In the genomic region with DNA sequence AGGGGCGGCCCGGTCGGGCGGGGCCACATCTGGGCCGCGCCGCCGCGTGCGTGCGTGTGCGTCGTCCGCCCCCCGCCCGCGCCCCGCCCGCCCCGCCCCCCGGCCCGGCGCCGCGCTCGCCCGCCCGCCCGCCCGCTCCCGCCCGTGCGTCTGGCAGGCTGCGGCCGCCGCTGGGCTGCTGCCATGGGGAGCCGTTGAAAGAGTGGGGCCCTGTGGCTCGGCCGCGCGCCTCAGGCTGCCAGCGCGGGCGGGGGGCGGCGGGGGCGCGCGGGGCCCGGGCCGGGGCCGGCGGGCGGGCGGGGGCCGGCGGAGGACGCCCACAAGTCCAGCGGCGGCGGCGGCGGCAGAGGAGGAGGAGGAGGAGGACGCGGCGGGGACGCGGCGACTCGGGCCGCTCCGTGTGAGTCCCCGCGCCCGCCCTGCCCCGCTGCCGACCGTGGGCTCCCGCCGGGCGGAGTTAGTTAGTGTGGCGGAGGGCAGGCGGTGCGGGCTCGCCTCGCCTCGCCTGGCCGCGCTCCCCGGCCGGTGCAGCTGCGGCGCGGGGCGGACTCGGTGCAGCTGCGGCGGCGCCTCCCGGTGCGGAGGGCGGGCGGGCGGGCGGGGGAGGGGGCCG, we compare ENCODE assay signal across 7 mouse cellular contexts. TPM values are rescaled to one million over a fixed set of nuclear protein-coding genes. Genes with fewer than 3 reads are reported as not detected.
DNase-seq lines count a peak whose midpoint lies in the region; ATAC-seq and TF ChIP-seq lines count a peak whose summit lies in the region.

Zbtb18 (plus strand) TSS at position 156 of the 613 bp plus-strand sequence.

- peak; percentile 27 for DNase-seq in 3134 (ENCODE audit: extremely low read depth, insufficient read length, low spot score)
- DNase-seq in 3T3-L1 (ENCODE audit: low read depth, low spot score): peak; percentile 12
- peak; percentile 9 for DNase-seq in c-Kit-positive CD71-positive TER-119-positive erythroid progenitor cells, embryonic 14.5 days (ENCODE audit: low spot score)
- DNase-seq in heart, embryonic 10.5 days (ENCODE audit: low spot score): no peak
- DNase-seq in left cerebral cortex, adult 2 months (ENCODE audit: extremely low spot score in 1 of 2, low spot score in 2 of 2): peak in 1 of 2 experiments; percentile 25
- DNase-seq in right cerebral cortex, postnatal 10 days (ENCODE audit: low spot score in 2 of 2): no peak

- H3K36me3 ChIP-seq in heart, embryonic 10.5 days: peaks cover 4% of the 10 kb centered on the region
- no peaks in the 10 kb centered on the region for H3K36me3 ChIP-seq in midbrain, embryonic 16.5 days (ENCODE audit: control insufficient read depth, insufficient read depth, low read length)

- H3K4me2 ChIP-seq in midbrain, embryonic 16.5 days (ENCODE audit: low read length): peak within 1 kb of the TSS; percentile 97

- peak within 1 kb of the TSS; percentile 95 for H3K27ac ChIP-seq in heart, embryonic 10.5 days
- peak within 1 kb of the TSS; percentile 92 for H3K27ac ChIP-seq in left cerebral cortex, adult 2 months
- H3K27ac ChIP-seq in midbrain, embryonic 16.5 days (ENCODE audit: low read length): peak within 1 kb of the TSS; percentile 92

- peak; percentile 16 for ATAC-seq in midbrain, embryonic 16.5 days

- no peaks in the 10 kb centered on the region for H3K9me3 ChIP-seq in heart, embryonic 10.5 days
- no peaks in the 10 kb centered on the region for H3K9me3 ChIP-seq in midbrain, embryonic 16.5 days (replicated peaks; ENCODE audit: control insufficient read depth, low read length, poor library complexity, severe bottlenecking)

- TF ChIP-seq CTCF in left cerebral cortex, adult 2 months (IDR thresholded peaks at IDR 0.05): no peak

- H3K4me3 ChIP-seq in heart, embryonic 10.5 days: peak within 1 kb of the TSS; percentile 84
- peak within 1 kb of the TSS; percentile 83 for H3K4me3 ChIP-seq in left cerebral cortex, adult 2 months
- peak within 1 kb of the TSS; percentile 84 for H3K4me3 ChIP-seq in midbrain, embryonic 16.5 days (ENCODE audit: low read depth, low read length)

- peak within 1 kb of the TSS; percentile 73 for H3K9ac ChIP-seq in midbrain, embryonic 16.5 days (ENCODE audit: low read depth, low read length)

- peaks cover 32% of the 10 kb centered on the region for H3K4me1 ChIP-seq in heart, embryonic 10.5 days
- H3K4me1 ChIP-seq in midbrain, embryonic 16.5 days (ENCODE audit: control insufficient read depth, insufficient read depth, low read length): peaks cover 38% of the 10 kb centered on the region

- WGBS in heart, embryonic 10.5 days: under 1% methylated on average over 43 of the region's 106 CpGs
- WGBS in midbrain, embryonic 16.5 days: under 1% methylated on average over 34 of the region's 106 CpGs

- intact Hi-C loops in left cerebral cortex, adult 2 months (cut with DNase I): loop anchor here (5.0 to 10.0 kb wide), 4 partner anchors 185 to 565 kb away; partner anchors contain the start of gene Akt3

- H3K27me3 ChIP-seq in heart, embryonic 10.5 days (ENCODE audit: insufficient read depth, poor library complexity, severe bottlenecking): no peaks in the 10 kb centered on the region
- H3K27me3 ChIP-seq in midbrain, embryonic 16.5 days (ENCODE audit: control insufficient read depth, insufficient read depth, low read depth, low read length): no peaks in the 10 kb centered on the region

RNA-seq across cellular contexts. Expression of gene Zbtb18, which starts in this region (rescaled TPM):
- 1.2 and 1.6 TPM in 2 replicates for polyA plus RNA-seq in heart, embryonic 10.5 days (2016; fragmentation: Nextera tagmentation; extraction: Ambion mirVana)
- 100 to 1,000 TPM; 351 to 386 TPM for total RNA-seq in left cerebral cortex, adult 2 months (2021)
- 3.6 and 4.4 TPM in 2 replicates for polyA plus RNA-seq in midbrain, embryonic 16.5 days (2015; fragmentation: Nextera tagmentation; extraction: Ambion mirVana)

Comparison
In these comparisons a context has a peak if more than half of its experiments do, and no peak if none do; other contexts are left out.
1. DNase-seq: peak in 3134 (single experiment), 3T3-L1 (single experiment) and c-Kit-positive CD71-positive TER-119-positive erythroid progenitor cells, embryonic 14.5 days (single experiment); none in heart, embryonic 10.5 days (single experiment) and right cerebral cortex, postnatal 10 days (0 of 2).
2. Peak in every context shown above with its lines, with median percentiles within 50 percentile points of each other: H3K27ac ChIP-seq and H3K4me3 ChIP-seq.